Mouse (Mus musculus): ENCODE results near the gene Ifnz. TPM values are rescaled to one million over a fixed set of nuclear protein-coding genes. Genes with fewer than 3 reads are reported as not detected.
A peak's percentile ranks its signal among the peaks of the same experiment; 100 is the strongest.
"Not testable (repeated sequence)": the region's sequence is repeated elsewhere in the genome, so short reads cannot be mapped to it uniquely, and the experiment has no call there.

The Ifnz gene
- polyA plus RNA-seq (2015; fragmentation: Nextera tagmentation; extraction: Ambion mirVana) = not detected in 2 replicates

DNA sequence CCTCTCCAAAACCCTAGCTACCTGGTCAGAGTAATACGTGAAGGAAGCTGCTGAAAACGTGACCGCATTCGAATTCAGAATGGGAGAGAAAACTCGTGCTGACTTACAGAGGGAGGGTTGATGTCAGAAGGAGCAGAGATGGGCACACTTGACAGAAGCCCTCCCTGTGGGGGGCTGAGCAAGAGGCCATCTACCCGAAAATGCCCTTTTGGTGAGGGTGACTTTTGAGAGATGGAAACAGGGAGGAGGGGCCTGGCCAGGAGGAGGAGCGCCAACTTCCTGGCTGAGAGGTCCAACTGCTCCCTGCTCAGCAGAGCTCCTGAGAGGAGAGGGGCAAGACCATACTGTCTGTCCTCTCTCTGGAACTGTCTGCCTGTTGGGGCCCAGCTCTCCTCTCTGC lies at the start of gene Ifnz:
Gene Ifnz, plus strand, starts transcription at position 301 of the 400 bp plus-strand sequence.
- H3K4me2 ChIP-seq (ENCODE audit: low read length) = peak within 1 kb of the TSS; percentile 36; the same call in 1 of the 2 replicates
- not testable (repeated sequence) for H3K9ac ChIP-seq (ENCODE audit: low read depth, low read length); H3K27me3 ChIP-seq (ENCODE audit: control insufficient read depth, insufficient read depth, low read depth, low read length); H3K9me3 ChIP-seq (replicated peaks; ENCODE audit: control insufficient read depth, low read length, poor library complexity, severe bottlenecking); H3K4me1 ChIP-seq (ENCODE audit: control insufficient read depth, insufficient read depth, low read length); ATAC-seq; H3K36me3 ChIP-seq (ENCODE audit: control insufficient read depth, insufficient read depth, low read length); H3K4me3 ChIP-seq (ENCODE audit: low read depth, low read length); H3K27ac ChIP-seq (ENCODE audit: low read length)
- 31% methylated on average over 4 of the region's 7 CpGs for WGBS

DNA sequence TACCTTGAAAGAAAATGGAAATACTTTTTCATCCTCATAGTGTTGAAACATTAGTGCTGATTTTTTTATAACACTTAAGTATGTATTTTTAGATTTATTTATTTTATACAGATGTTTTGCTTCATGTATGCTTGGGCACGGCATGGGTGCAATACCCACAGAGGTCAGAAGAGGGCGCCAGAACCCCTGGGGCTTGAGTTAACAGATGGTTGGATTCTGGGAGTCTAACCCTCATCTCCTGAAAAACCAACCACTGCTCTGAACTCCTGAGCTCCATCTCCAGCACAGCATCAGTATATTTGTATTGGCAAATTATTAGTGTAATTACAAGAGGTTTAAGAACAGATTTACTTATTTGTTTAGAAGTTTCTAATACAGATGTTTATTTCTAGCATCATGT lies 43.5 kb upstream of the Ifnz start:
- ATAC-seq = no peak
- Histone ChIP-seq H3K27ac (ENCODE audit: low read length) (no peak overlapping the region), H3K27me3 (ENCODE audit: control insufficient read depth, insufficient read depth, low read depth, low read length) (no peaks in the 10 kb centered on the region), H3K4me1 (ENCODE audit: control insufficient read depth, insufficient read depth, low read length) (no peaks in the 10 kb centered on the region), H3K36me3 (ENCODE audit: control insufficient read depth, insufficient read depth, low read length) (no peaks in the 10 kb centered on the region), H3K9me3 (replicated peaks; ENCODE audit: control insufficient read depth, low read length, poor library complexity, severe bottlenecking) (no peaks in the 10 kb centered on the region), H3K9ac (ENCODE audit: low read depth, low read length) (no peak overlapping the region), H3K4me3 (ENCODE audit: low read depth, low read length) (no peak overlapping the region), H3K4me2 (ENCODE audit: low read length) (no peak overlapping the region)
- 6% methylated on average over 2 of the region's 2 CpGs for WGBS

GRCm38 (mm10) chr4:88739036-88739435 lies 42.9 kb upstream of the Ifnz start:
- H3K9me3 ChIP-seq (replicated peaks; ENCODE audit: control insufficient read depth, low read length, poor library complexity, severe bottlenecking) = no peaks in the 10 kb centered on the region
- WGBS = 91% methylated on average over 6 of the region's 6 CpGs
- no peak overlapping the region for H3K4me2 ChIP-seq (ENCODE audit: low read length)

GRCm38 (mm10) chr4:88741426-88741825 lies 40.5 kb upstream of the Ifnz start:
- H3K36me3 ChIP-seq (ENCODE audit: control insufficient read depth, insufficient read depth, low read length) = no peaks in the 10 kb centered on the region
- H3K4me2 ChIP-seq (ENCODE audit: low read length) = no peak overlapping the region
- no peaks in the 10 kb centered on the region for H3K4me1 ChIP-seq (ENCODE audit: control insufficient read depth, insufficient read depth, low read length)
- H3K9ac ChIP-seq (ENCODE audit: low read depth, low read length) = no peak overlapping the region
- H3K27ac ChIP-seq (ENCODE audit: low read length) = no peak overlapping the region
- H3K4me3 ChIP-seq (ENCODE audit: low read depth, low read length) = no peak overlapping the region
- no peak for ATAC-seq
- H3K27me3 ChIP-seq (ENCODE audit: control insufficient read depth, insufficient read depth, low read depth, low read length) = no peaks in the 10 kb centered on the region
- H3K9me3 ChIP-seq (replicated peaks; ENCODE audit: control insufficient read depth, low read length, poor library complexity, severe bottlenecking) = no peaks in the 10 kb centered on the region
- 94% methylated on average over 4 of the region's 4 CpGs for WGBS

More at GRCm38 (mm10) chr4:88739036-88739435, 42.9 kb upstream of the Ifnz start:
- no peak overlapping the region for H3K27ac ChIP-seq (ENCODE audit: low read length)
- no peaks in the 10 kb centered on the region for H3K4me1 ChIP-seq (ENCODE audit: control insufficient read depth, insufficient read depth, low read length)
- no peak overlapping the region for H3K9ac ChIP-seq (ENCODE audit: low read depth, low read length)
- H3K27me3 ChIP-seq (ENCODE audit: control insufficient read depth, insufficient read depth, low read depth, low read length) = no peaks in the 10 kb centered on the region
- H3K36me3 ChIP-seq (ENCODE audit: control insufficient read depth, insufficient read depth, low read length) = no peaks in the 10 kb centered on the region
- no peak for ATAC-seq
- H3K4me3 ChIP-seq (ENCODE audit: low read depth, low read length) = no peak overlapping the region

- no peak for ATAC-seq
- Histone ChIP-seq H3K4me1 (ENCODE audit: control insufficient read depth, insufficient read depth, low read length) (no peaks in the 10 kb centered on the region), H3K4me3 (ENCODE audit: low read depth, low read length) (no peak overlapping the region), H3K27ac (ENCODE audit: low read length) (no peak overlapping the region), H3K9ac (ENCODE audit: low read depth, low read length) (no peak overlapping the region), H3K4me2 (ENCODE audit: low read length) (no peak overlapping the region), H3K27me3 (ENCODE audit: control insufficient read depth, insufficient read depth, low read depth, low read length) (no peaks in the 10 kb centered on the region), H3K9me3 (replicated peaks; ENCODE audit: control insufficient read depth, low read length, poor library complexity, severe bottlenecking) (no peaks in the 10 kb centered on the region), H3K36me3 (ENCODE audit: control insufficient read depth, insufficient read depth, low read length) (no peaks in the 10 kb centered on the region)
- WGBS = 74% methylated on average over 7 of the region's 7 CpGs
Measured at GRCm38 (mm10) chr4:88742771-88743371, 39.1 kb upstream of the Ifnz start.

- no peak overlapping the region for H3K27ac ChIP-seq (ENCODE audit: low read length)
- ATAC-seq = no peak
- H3K9me3 ChIP-seq (replicated peaks; ENCODE audit: control insufficient read depth, low read length, poor library complexity, severe bottlenecking) = no peaks in the 10 kb centered on the region
- H3K4me1 ChIP-seq (ENCODE audit: control insufficient read depth, insufficient read depth, low read length) = no peaks in the 10 kb centered on the region
- no peak overlapping the region for H3K4me3 ChIP-seq (ENCODE audit: low read depth, low read length)
- no peak overlapping the region for H3K9ac ChIP-seq (ENCODE audit: low read depth, low read length)
- H3K27me3 ChIP-seq (ENCODE audit: control insufficient read depth, insufficient read depth, low read depth, low read length) = no peaks in the 10 kb centered on the region
- H3K36me3 ChIP-seq (ENCODE audit: control insufficient read depth, insufficient read depth, low read length) = no peaks in the 10 kb centered on the region
- H3K4me2 ChIP-seq (ENCODE audit: low read length) = no peak overlapping the region
- 78% methylated on average over 3 of the region's 3 CpGs for WGBS
Measured at GRCm38 (mm10) chr4:88744207-88744606, 37.7 kb upstream of the Ifnz start.

DNA sequence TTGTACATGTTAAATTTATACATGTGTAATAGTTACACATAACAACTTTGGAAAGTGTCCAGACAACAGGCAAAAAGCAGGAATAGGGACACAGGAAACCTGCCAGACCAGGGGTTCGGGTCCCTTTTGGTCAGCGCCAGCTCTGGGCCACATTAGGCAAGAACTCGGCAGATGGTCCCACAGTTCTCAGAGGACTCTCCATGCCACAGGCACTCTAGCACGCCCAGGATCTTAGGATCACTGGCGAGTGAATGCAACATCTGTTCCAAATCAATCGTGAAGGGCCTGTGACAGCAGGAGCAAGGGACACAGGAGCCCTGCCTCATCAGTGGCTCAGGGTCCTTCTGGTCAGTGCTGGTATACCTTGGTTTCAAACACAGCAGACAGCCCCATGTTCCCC lies 32.0 kb upstream of the Ifnz start:
- H3K27me3 ChIP-seq (ENCODE audit: control insufficient read depth, insufficient read depth, low read depth, low read length) = no peaks in the 10 kb centered on the region
- ATAC-seq = no peak
- H3K4me2 ChIP-seq (ENCODE audit: low read length) = no peak overlapping the region
- H3K4me1 ChIP-seq (ENCODE audit: control insufficient read depth, insufficient read depth, low read length) = no peaks in the 10 kb centered on the region
- no peaks in the 10 kb centered on the region for H3K9me3 ChIP-seq (replicated peaks; ENCODE audit: control insufficient read depth, low read length, poor library complexity, severe bottlenecking)
- H3K27ac ChIP-seq (ENCODE audit: low read length) = no peak overlapping the region
- no peak overlapping the region for H3K9ac ChIP-seq (ENCODE audit: low read depth, low read length)
- no peak overlapping the region for H3K4me3 ChIP-seq (ENCODE audit: low read depth, low read length)
- WGBS = 65% methylated on average over 6 of the region's 6 CpGs
- no peaks in the 10 kb centered on the region for H3K36me3 ChIP-seq (ENCODE audit: control insufficient read depth, insufficient read depth, low read length)

DNA sequence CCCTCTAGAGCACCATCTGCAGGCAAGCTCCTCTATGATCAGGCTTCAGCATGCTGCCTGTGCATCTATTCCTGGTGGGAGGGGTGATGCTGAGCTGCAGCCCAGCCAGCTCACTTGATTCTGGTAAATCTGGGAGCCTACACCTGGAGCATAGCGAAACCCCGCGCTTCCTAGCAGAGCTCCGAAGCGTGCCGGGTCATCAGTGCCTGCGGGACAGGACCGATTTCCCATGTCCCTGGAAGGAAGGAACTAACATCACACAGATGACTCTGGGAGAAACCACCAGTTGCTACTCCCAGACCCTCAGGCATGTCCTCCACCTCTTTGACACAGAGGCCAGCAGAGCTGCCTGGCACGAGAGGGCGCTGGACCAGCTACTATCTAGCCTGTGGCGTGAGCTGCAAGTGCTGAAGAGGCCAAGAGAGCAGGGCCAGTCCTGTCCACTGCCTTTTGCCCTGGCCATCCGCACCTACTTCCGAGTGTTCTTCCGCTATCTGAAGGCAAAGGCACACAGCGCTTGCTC lies 27.1 kb upstream of the Ifnz start, which contains the start of gene Gm13271:
Gene Gm13271, plus strand, starts transcription at position 51 of the 523 bp plus-strand sequence.
- H3K27me3 ChIP-seq (ENCODE audit: control insufficient read depth, insufficient read depth, low read depth, low read length); H3K9ac ChIP-seq (ENCODE audit: low read depth, low read length); H3K4me3 ChIP-seq (ENCODE audit: low read depth, low read length); H3K4me2 ChIP-seq (ENCODE audit: low read length); ATAC-seq; H3K4me1 ChIP-seq (ENCODE audit: control insufficient read depth, insufficient read depth, low read length); H3K9me3 ChIP-seq (replicated peaks; ENCODE audit: control insufficient read depth, low read length, poor library complexity, severe bottlenecking); H3K27ac ChIP-seq (ENCODE audit: low read length); H3K36me3 ChIP-seq (ENCODE audit: control insufficient read depth, insufficient read depth, low read length): not testable (repeated sequence)
- 77% methylated on average over 13 of the region's 15 CpGs for WGBS

DNA sequence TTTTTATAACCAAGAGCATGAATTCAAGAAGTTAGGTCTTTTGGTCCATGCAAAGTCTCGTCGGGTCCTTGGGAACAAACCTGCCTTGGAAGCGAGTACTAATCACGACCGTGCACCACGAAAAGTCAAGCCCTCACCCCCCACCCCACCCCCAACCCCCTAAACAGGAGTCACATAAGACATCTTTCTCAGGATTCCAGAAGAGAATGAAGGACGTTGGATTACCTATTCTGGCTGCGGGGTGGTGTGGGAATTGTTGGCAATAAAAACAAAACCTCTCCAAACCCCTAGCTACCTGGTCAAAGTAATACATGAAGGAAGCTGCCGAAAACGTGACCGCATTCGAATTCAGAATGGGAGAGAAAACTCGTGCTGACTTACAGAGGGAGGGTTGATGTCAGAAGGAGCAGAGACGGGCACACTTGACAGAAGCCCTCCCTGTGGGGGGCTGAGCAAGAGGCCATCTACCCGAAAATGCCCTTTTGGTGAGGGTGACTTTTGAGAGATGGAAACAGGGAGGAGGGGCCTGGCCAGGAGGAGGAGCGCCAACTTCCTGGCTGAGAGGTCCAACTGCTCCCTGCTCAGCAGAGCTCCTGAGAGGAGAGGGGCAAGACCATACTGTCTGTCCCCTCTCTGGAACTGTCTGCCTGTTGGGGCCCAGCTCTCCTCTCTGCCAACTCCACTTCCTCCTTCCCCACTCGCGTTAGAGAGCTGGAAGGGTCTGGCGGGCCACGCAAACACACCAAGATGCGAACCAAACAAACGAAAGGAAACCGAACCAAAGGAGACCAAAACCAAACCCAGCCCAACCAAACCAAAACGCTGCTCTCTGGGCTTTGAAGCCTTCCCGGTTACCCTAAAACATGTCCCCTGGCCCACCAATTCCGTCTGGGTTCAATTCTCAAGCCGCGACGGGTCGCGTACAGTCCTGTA lies 25.1 kb upstream of the Ifnz start:
- Histone ChIP-seq H3K4me3 (ENCODE audit: low read depth, low read length) (peak overlapping the region; percentile 41), H3K4me2 (ENCODE audit: low read length) (peak overlapping the region; percentile 74), H3K27ac (ENCODE audit: low read length) (peak overlapping the region; percentile 55; the same call in 1 of the 2 replicates), H3K9ac (ENCODE audit: low read depth, low read length) (peak overlapping the region; percentile 45; the same call in 1 of the 2 replicates)
- not testable (repeated sequence) for ATAC-seq; H3K27me3 ChIP-seq (ENCODE audit: control insufficient read depth, insufficient read depth, low read depth, low read length); H3K9me3 ChIP-seq (replicated peaks; ENCODE audit: control insufficient read depth, low read length, poor library complexity, severe bottlenecking); H3K36me3 ChIP-seq (ENCODE audit: control insufficient read depth, insufficient read depth, low read length); H3K4me1 ChIP-seq (ENCODE audit: control insufficient read depth, insufficient read depth, low read length)
- 11% methylated on average over 28 of the region's 31 CpGs for WGBS

Measured in midbrain, embryonic 16.5 days (tissue).